Mouse (Mus musculus) thymus, adult 2 months (tissue): ENCODE measurements around the gene Atp6v1g3.

Experiments used
- CTCF ChIP-seq: fragments of 200-500 bp; IDR thresholded peaks from 2 replicates; pipeline ENCODE4 v1.5.1; 2012; ENCODE audit warnings: mild to moderate bottlenecking, control low read depth, low read length, moderate library complexity, borderline replicate concordance; ENCODE audit not compliant: control insufficient read depth, poor library complexity, insufficient read depth; ENCODE audit errors: extremely low read depth
- POLR2A ChIP-seq: fragments of 200-500 bp; IDR thresholded peaks from 2 replicates; pipeline ENCODE4 v1.6.1; 2012; ENCODE audit warnings: mild to moderate bottlenecking, low read length, control low read depth, moderate library complexity; ENCODE audit not compliant: control insufficient read depth, poor library complexity, insufficient read depth; ENCODE audit errors: extremely low read depth

- TF ChIP-seq CTCF (no peak), POLR2A (no peak)
Observed at GRCm38 (mm10) chr1:138250951-138251350, 22.6 kb upstream of the Atp6v1g3 start.
